Mouse (Mus musculus): ENCODE measurements around the gene Htr1b.

The Htr1b gene

DNA sequence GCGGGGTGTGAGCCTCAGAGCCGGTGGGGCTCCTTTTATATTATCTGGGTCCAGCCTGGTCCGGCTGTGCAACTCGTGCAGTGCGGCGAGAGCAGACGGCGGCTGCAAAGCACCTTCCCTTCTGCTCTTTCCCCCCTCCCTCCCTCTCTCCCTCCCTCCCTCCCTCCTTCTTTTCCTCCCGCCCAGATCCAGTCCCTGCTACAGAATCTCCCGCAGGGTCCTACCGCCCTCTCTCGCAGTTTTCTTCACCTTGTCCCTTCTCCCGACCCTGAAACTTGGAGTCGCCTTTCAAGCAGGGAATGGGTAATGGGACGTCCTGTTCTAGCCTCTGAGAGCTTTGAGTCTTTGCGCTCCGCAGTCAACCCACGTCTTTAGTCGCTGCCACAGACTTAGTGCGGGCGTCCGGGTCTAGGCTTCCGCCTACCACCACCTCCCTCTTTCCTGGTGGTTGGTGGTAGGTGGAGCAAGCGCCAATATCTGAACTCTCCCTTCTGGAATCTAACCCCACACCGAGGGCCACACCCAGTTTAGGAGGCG lies at the start of gene Htr1b:
Gene Htr1b (minus strand): TSS at position 392 of the 537 bp plus-strand sequence.
- in situ Hi-C loops (cut with MboI, MseI): loop anchor here (10.0 to 25.0 kb wide), 2 partner anchors 1204 to 1339 kb away; partner anchors contain the start of gene Irak1bp1 (in 2 of the 2)

DNA sequence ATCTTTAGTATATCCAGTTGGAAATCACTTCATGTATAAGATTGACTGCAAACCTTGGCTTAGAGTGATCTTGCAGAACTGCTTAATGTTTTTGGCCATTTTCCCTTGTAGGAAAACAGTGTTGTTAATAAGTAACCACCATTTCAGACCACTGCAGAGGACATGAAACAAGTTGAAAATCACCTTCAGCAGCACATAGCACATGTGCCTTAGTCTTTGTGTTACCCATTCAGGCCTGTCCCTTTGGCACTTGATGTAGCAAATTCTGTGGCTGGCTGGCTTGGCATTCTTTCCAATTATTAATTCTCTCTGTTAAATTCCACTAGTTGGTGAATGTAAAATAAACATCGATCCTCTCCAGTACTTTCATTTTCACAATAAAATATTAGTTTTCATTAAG lies 43.1 kb upstream of the Htr1b start:
- in situ Hi-C loops (cut with MboI, MseI): no loop called here

DNA sequence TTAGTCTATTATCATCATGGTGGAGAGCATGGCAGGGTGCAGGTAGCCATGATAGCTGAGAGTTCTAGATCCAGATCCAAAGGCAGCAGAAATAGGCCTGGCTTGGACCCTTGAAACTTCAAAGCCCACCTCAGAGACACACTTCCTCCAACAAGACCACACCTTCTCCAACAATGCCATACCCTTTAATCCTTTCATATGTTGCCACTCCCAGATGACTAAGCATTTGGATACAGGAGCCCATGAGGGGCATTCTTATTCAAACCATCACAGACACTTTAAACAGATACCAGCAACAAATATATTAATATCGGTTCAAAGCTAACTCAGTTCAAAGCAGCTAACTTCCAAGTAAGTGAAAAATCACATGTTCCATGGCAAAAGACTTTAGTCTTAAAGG lies 3.9 kb upstream of the Htr1b start:
- in situ Hi-C loops (cut with MboI, MseI): loop anchor here (10.0 to 25.0 kb wide), 2 partner anchors 1200 to 1343 kb away; partner anchors contain the start of gene Irak1bp1 (in 2 of the 2)

DNA sequence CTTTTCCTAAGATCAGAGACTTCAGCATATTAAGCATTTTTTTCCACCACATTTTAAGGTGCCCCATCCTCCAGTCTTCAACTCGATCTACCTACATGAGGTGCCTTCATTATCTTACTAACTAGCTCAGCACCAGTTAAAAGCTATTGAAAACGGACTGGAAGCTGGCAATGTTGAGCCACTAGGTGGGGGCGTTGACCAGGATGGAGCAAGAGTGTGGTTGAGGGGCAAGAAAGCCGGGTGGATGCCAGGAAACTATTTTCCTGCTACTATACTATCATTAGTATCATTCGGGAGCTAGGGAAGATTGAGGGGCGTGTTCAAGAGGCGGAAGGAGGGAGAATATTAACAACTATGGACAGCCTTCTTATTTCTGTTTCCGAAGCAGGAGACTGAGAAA lies 1.5 kb upstream of the Htr1b start:
- in situ Hi-C loops (cut with MboI, MseI): loop anchor here (10.0 to 25.0 kb wide), 2 partner anchors 1202 to 1340 kb away; partner anchors contain the start of gene Irak1bp1 (in 2 of the 2)

DNA sequence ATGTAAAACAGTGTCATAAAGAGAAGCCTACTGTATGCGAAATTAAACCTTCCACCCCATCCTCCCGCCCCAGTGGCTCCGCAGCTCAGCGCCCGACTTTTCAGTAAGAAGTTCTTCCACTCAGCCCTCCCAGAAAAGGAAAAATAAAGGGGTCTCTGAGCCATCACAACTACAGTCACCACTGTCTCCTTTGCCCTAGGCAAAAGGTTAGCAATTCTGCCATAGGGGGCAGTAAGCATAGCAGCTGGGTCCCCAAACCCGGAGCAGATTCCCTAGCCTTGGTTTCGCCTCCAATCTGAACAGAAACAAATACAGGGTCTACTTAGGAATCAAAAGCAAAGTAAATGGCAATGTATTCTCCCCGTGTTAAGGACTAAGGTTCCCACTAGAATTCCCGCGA lies 535 bp upstream of the Htr1b start:
- in situ Hi-C loops (cut with MboI, MseI): loop anchor here (10.0 to 25.0 kb wide), 2 partner anchors 1203 to 1339 kb away; partner anchors contain the start of gene Irak1bp1 (in 2 of the 2)

DNA sequence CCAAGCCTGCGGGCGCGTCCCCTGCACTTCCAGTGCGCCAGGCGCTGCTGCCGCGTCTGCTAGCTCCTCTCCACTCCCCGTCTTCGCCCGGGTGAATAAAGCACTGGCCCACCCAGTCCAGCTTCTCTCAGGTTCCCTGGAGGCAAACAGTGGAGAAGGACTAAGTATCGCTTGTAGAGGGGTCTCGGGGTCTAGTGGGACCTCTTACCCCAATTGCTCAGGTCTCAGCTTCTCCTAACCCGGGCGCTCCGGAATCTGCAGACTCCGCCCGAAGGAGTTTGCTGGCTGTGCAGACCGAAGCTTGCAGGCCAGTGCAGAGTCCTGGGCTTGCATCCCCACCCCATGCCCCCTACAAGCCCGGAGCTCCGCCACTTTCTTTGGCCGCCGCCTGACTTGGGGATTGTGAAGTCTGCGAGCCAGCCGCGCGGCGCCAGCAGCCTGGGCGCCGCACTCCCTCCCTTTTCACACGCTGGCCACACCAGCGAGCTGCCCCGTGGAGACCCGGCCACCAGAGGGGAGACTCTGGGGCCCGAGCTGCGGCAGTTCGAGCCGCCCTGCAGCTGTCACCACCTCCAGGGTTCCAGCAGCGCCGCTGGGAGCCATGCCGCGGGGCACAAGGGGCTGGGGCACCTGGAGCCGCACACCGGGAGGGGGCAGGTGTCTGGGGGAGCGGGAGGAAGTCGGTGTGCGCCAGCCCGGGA lies 742 bp downstream of the Htr1b start:
- in situ Hi-C loops (cut with MboI, MseI): loop anchor here (10.0 to 25.0 kb wide), 2 partner anchors 1204 to 1338 kb away; partner anchors contain the start of gene Irak1bp1 (in 2 of the 2)

DNA sequence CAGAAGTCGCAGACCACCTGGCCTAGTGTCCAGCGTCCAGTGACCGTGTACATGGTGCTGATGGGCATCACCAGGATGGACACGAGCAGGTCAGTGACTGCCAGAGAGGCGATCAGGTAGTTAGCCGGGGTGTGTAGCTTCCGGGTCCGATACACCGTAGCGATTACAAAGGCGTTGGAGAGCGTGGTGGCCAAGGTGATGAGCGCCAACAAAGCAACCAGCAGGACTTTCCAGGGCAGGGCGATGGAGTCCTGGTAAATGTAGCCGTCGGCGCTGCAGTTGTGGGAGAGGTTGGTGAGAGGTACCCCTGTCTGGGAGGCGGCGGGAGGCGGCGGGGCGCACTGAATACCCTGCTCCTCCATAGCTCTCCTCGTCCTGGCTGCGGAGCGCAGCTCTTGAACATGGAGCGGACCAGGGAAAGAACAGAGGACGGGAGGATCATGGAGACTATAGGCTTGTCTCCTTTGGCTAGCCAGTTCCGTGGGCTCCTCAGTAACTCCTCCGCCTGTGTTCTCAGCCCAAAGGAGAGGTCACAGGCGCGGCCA lies 1.4 kb downstream of the Htr1b start:
- in situ Hi-C loops (cut with MboI, MseI): loop anchor here (10.0 to 25.0 kb wide), 2 partner anchors 1205 to 1337 kb away; partner anchors contain the start of gene Irak1bp1 (in 2 of the 2)

- in situ Hi-C loops (cut with MboI, MseI): loop anchor here (10.0 to 25.0 kb wide), 2 partner anchors 1206 to 1337 kb away; partner anchors contain the start of gene Irak1bp1 (in 2 of the 2)
Measured at GRCm38 (mm10) chr9:81631581-81632091, 2.0 kb downstream of the Htr1b start.

GRCm38 (mm10) chr9:81626899-81627606 lies 6.6 kb downstream of the Htr1b start:
- in situ Hi-C loops (cut with MboI, MseI): loop anchor here (5.0 to 25.0 kb wide), 2 partner anchors 1210 to 1335 kb away; partner anchors contain the start of gene Irak1bp1 (in 2 of the 2)

DNA sequence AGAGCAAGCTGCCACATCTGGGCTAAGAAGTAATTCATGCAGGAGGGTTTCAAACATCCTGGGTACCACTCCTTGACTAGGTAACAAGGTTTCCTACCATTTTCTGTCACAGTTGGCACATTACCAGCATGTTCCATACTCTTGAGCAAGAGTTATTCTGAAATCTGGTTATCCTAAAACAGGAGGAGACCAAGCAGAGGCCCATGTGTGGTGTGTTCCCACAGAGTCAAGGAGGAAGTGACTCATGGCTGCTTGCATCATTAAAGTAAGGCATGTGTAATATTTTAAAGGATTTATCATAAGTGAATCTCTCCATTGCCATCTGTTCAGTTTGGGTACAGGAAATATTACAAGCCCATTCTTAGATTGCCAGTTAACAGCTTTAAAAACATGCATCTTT lies 7.7 kb downstream of the Htr1b start:
- in situ Hi-C loops (cut with MboI, MseI): loop anchor here (5.0 to 25.0 kb wide), 2 partner anchors 1211 to 1334 kb away; partner anchors contain the start of gene Irak1bp1 (in 2 of the 2)

DNA sequence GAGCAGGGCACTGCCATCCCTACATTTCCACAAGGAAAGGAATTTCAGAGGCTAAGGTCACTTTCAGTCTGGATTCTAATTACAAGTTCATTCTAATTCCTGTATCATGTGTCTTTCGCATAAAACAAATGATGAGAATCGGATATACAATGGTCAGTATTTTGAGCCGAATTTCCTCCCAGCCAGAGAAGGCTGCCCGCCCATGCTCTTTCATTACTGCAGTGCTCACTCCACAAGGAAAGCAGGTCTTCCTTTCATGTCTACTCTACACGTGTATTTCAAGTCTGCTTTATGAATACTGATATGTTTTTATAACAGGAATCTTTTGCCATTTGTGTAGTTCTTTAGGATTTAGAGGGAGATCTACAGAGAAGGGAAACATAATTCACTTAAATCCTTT lies 10.8 kb downstream of the Htr1b start:
- in situ Hi-C loops (cut with MboI, MseI): no loop called here

DNA sequence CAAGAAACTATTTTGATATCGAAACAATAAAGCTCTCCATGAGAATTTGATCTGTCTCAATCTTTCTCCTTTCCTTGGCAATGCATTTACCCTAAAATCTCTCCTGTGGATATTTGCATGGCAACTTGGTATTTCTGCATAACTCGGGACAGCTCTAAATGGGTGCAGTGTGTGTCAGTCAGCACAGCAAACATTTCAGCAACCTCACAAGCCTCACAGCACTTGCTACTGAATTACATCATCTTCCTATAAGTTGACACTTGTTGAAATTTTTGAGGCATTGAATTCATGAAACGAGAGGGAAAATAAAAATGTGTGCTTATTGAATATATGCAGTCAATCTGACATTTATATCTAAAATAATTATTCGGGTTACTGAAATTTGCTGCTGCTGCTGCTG lies 22.6 kb downstream of the Htr1b start:
- in situ Hi-C loops (cut with MboI, MseI): no loop called here

Data from T-helper 17 cell (primary cell).